Mouse (Mus musculus) MEL (cell line): ENCODE results near the gene Otud7b. TPM values are rescaled to one million over a fixed set of nuclear protein-coding genes. Genes with fewer than 3 reads are reported as not detected.
A peak's percentile ranks its signal among the peaks of the same experiment; 100 is the strongest.

ENCODE experiments used
- DNase-seq: peaks from one replicate; pipeline ENCODE4 v3.0.0; 2011; ENCODE audit warnings: low read depth, low spot score
- H3K27ac ChIP-seq: 2 replicates; pipeline ENCODE4 v1.5.1; 2012; ENCODE audit warnings: low read depth, mild to moderate bottlenecking, control low read depth, low read length, moderate library complexity; ENCODE audit not compliant: control insufficient read depth
- H3K27me3 ChIP-seq, 2 experiments: fragments of 150-350 bp in 1 of 2; sonication (generic) in 1 of 2; 2 replicates each; pipeline ENCODE4 v1.6.1; 2012; ENCODE audit warnings: low read length in 2 of 2, mild to moderate bottlenecking in 2 of 2, improper control_type of control experiment in 1 of 2, moderate library complexity in 1 of 2; ENCODE audit not compliant: insufficient read depth in 2 of 2, control insufficient read depth in 1 of 2
- H3K36me3 ChIP-seq, 2 experiments: 2 replicates each; pipeline ENCODE4 v1.6.1; 2012 to 2014; ENCODE audit warnings: low read length in 2 of 2, improper control_type of control experiment in 1 of 2, inconsistent platforms in 1 of 2, mild to moderate bottlenecking in 1 of 2; ENCODE audit not compliant: insufficient read depth in 2 of 2, control insufficient read depth in 1 of 2
- H3K4me1 ChIP-seq, 2 experiments: fragments of 150-350 bp in 1 of 2; sonication (generic) in 1 of 2; 2 replicates each; pipeline ENCODE4 v1.6.1; 2012; ENCODE audit warnings: low read length in 2 of 2, improper control_type of control experiment in 1 of 2, mild to moderate bottlenecking in 1 of 2; ENCODE audit not compliant: insufficient read depth in 2 of 2, control insufficient read depth in 1 of 2
- H3K4me3 ChIP-seq, 2 experiments: fragments of 150-350 bp in 1 of 2; sonication (generic) in 1 of 2; 2 replicates each; pipeline ENCODE4 v1.5.1; 2012; ENCODE audit warnings: low read depth in 2 of 2, low read length in 2 of 2, mild to moderate bottlenecking in 2 of 2, moderate library complexity in 2 of 2, control low read depth in 1 of 2, improper control_type of control experiment in 1 of 2; ENCODE audit not compliant: control insufficient read depth in 1 of 2, insufficient read depth in 1 of 2
- H3K79me2 ChIP-seq: 2 replicates; pipeline ENCODE4 v1.6.1; 2012; ENCODE audit warnings: mild to moderate bottlenecking, low read length, moderate library complexity; ENCODE audit not compliant: control insufficient read depth, poor library complexity, insufficient read depth
- H3K9ac ChIP-seq: 2 replicates; pipeline ENCODE4 v1.6.1; 2012; ENCODE audit warnings: low read depth, mild to moderate bottlenecking, control low read depth, low read length, moderate library complexity; ENCODE audit not compliant: control insufficient read depth, poor library complexity, severe bottlenecking
- H3K9me3 ChIP-seq: fragments of 150-350 bp; sonication (generic); replicated peaks from 2 replicates; pipeline ENCODE4 v1.6.1; 2012; ENCODE audit warnings: mild to moderate bottlenecking, low read length, improper control_type of control experiment, moderate library complexity; ENCODE audit not compliant: insufficient read depth
- BHLHE40 ChIP-seq: IDR thresholded peaks from 2 replicates; pipeline ENCODE4 v1.6.1; 2012; ENCODE audit warnings: low read depth, mild to moderate bottlenecking, inconsistent platforms, low read length, improper control_type of control experiment, borderline replicate concordance
- CHD1 ChIP-seq: IDR thresholded peaks from 2 replicates; pipeline ENCODE4 v1.6.1; 2012; ENCODE audit warnings: low read depth, mild to moderate bottlenecking, inconsistent platforms, low read length, improper control_type of control experiment
- CTCF ChIP-seq, 3 experiments: IDR thresholded peaks in 2 of 3; conservative IDR thresholded peaks in 1 of 3; 2 replicates each; pipeline ENCODE4 v1.5.1; 2011 to 2012; ENCODE audit warnings: low read length in 3 of 3, low read depth in 2 of 3, mild to moderate bottlenecking in 2 of 3, improper control_type of control experiment in 1 of 3, inconsistent platforms in 1 of 3, mixed read lengths in 1 of 3, moderate library complexity in 1 of 3; ENCODE audit not compliant: control insufficient read depth in 1 of 3, insufficient read depth in 1 of 3, poor library complexity in 1 of 3, severe bottlenecking in 1 of 3
- HCFC1 ChIP-seq: IDR thresholded peaks from 2 replicates; pipeline ENCODE4 v1.6.1; 2012; ENCODE audit warnings: low read depth, mild to moderate bottlenecking, inconsistent platforms, low read length, improper control_type of control experiment, moderate library complexity
- MAX ChIP-seq: IDR thresholded peaks from 2 replicates; pipeline ENCODE4 v1.6.1; 2011; ENCODE audit warnings: low read length, improper control_type of control experiment
- MYB ChIP-seq: IDR thresholded peaks from 2 replicates; pipeline ENCODE4 v1.6.1; 2011; ENCODE audit warnings: mild to moderate bottlenecking, low read depth, low read length, improper control_type of control experiment
- MYC ChIP-seq: IDR thresholded peaks from 2 replicates; pipeline ENCODE4 v1.6.1; 2011; ENCODE audit warnings: low read depth, mild to moderate bottlenecking, low read length, improper control_type of control experiment, moderate library complexity
- NRF1 ChIP-seq: IDR thresholded peaks from 2 replicates; pipeline ENCODE4 v1.6.1; 2014; ENCODE audit warnings: low read depth, mild to moderate bottlenecking, inconsistent platforms, low read length, improper control_type of control experiment, moderate library complexity; ENCODE audit not compliant: poor library complexity, insufficient read depth, severe bottlenecking
- POLR2AphosphoS2 ChIP-seq: IDR thresholded peaks from 2 replicates; pipeline ENCODE4 v1.6.1; 2011; ENCODE audit warnings: low read length, improper control_type of control experiment
- TBP ChIP-seq: IDR thresholded peaks from 2 replicates; pipeline ENCODE4 v1.8.0; 2011; ENCODE audit warnings: low read depth, low read length, improper control_type of control experiment
- TCF12 ChIP-seq: IDR thresholded peaks from 2 replicates; pipeline ENCODE4 v1.6.1; 2014; ENCODE audit warnings: low read depth, mild to moderate bottlenecking, inconsistent platforms, low read length, improper control_type of control experiment, moderate library complexity
- USF1 ChIP-seq: IDR thresholded peaks from 2 replicates; pipeline ENCODE4 v1.6.1; 2014; ENCODE audit warnings: low read depth, mild to moderate bottlenecking, inconsistent platforms, low read length, improper control_type of control experiment, moderate library complexity
- ZNF384 ChIP-seq: IDR thresholded peaks from 2 replicates; pipeline ENCODE4 v1.6.1; 2012; ENCODE audit warnings: low read depth, mild to moderate bottlenecking, inconsistent platforms, low read length, improper control_type of control experiment
- polyA plus RNA-seq, 2 experiments: library from polyadenylated mRNA; stranded (reverse) in 1 of 2; unstranded in 1 of 2; fragments of >175 nt in 1 of 2; fragments of >200 nt in 1 of 2; gene quantifications; 2 replicates each; pipeline versions ENCODE4 v1.2.1 to v1.2.4; 2012; ENCODE audit warnings: low replicate concordance in 2 of 2, low read depth in 1 of 2; ENCODE audit not compliant: insufficient read length in 2 of 2, insufficient read depth in 1 of 2, missing spikeins in 1 of 2
- total RNA-seq: library from RNA; depleted of rRNA; stranded (reverse); fragments of 300-350 nt; gene quantifications from 2 replicates; pipeline ENCODE4 v1.2.3, GENCODE M21; 2012

Otud7b gene
- total and polyA plus RNA-seq, 3 experiments, result 17.9 to 25.8 (median 24.4) TPM

DNA sequence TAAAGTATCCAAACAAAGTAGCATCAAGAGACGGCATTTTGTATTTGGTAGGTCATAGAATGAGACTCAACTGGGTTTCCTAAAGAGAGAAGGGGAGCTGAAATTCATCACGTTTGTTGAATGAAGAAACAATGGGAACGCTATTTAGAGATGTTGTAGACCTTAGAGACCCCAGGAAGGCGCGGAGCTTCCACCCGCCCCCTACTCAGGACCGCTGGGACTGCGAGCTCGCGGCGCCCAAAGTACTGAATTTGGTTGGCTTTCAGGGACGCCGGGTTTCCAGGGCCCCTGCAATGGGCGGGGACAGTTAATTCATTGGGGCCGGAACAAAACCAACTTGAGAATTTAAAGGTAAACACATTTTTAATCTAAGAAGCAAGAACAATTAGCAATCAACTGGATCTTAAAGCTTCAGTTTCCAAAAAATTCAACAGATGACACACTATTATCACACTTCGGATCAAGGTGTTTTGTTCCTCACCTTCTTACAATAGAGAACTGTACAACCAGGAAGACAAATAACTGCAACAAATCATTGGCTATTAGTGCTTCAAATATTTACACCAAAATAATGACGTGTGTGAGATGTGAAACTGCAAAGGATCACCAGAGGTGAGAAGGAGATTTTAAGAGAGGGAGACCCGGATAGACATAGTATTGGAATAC is 46.0 kb upstream of the Otud7b start, which contains the start of gene Vps45 (continued):
- TF ChIP-seq NRF1, result no peak
- TF ChIP-seq CHD1, result no peak
- peak; percentile 4 for TF ChIP-seq USF1
- TF ChIP-seq MAX, result peak; percentile 47
- TF ChIP-seq CTCF (IDR thresholded peaks at IDR 0.05 in 2 of 3, conservative IDR thresholded peaks at IDR 0.05 in 1 of 3; ENCODE audit: control insufficient read depth in 1 of 3, insufficient read depth in 1 of 3, low read depth in 2 of 3, low read length in 3 of 3, poor library complexity in 1 of 3, severe bottlenecking in 1 of 3), result no peak
- no peak for TF ChIP-seq ZNF384
- peak; percentile 19; the same call in 1 of the 2 replicates for TF ChIP-seq BHLHE40

DNA sequence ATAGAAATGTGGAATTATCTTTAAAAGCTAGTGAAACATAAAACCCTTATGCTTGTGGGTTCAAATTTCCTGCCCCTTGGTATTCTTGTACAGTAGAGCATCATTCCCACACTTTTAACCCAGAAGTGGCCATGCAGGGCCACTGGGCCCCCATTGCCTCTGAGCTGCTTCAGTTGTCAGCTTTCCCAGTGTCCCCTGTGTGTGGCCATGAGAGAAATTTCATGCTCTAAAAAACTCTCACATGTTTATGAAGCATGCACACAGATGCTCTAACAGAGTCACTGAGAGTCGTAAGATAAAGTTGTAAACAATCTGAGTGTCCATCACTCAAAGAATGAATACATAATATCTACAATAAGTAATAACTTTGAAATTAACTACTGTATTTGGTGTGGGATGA is 44.2 kb upstream of the Otud7b start:
- no peak overlapping the region for H3K4me3 ChIP-seq
- H3K9me3 ChIP-seq, result no peaks in the 10 kb centered on the region
- H3K27ac ChIP-seq, result no peak overlapping the region
- no peak for DNase-seq
- no peak overlapping the region for H3K9ac ChIP-seq
- H3K4me1 ChIP-seq, result peaks cover 13 to 23% of the 10 kb centered on the region in 2 experiments
- peaks cover 0 to 33% of the 10 kb centered on the region in 2 experiments; a peak in 2 of 4 replicates for H3K36me3 ChIP-seq
- no peaks in the 10 kb centered on the region for H3K27me3 ChIP-seq
- peaks cover 2% of the 10 kb centered on the region for H3K79me2 ChIP-seq
- TF ChIP-seq HCFC1 (no peak), TCF12 (no peak), POLR2AphosphoS2 (no peak), MYC (no peak), MYB (no peak)

DNA sequence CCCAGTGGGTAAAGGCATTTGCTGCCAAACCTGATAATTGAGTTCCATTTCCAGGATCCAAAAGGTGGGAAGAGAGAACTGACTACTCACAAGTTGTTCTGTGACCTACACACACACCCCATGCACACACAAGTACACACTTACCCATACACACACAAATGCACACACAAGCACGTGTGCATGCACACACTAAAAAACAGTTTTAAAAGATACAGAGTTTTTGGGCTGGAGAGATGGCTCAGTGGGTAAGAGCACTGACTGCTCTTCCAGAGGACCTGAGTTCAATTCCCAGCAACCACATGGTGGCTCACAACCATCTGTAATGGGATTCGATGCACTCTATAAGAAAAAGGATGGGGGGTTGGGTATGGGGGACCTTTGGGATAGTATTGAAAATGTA is 41.0 kb upstream of the Otud7b start:
- H3K27ac ChIP-seq, result no peak overlapping the region
- H3K27me3 ChIP-seq, result no peaks in the 10 kb centered on the region

More for the DNA sequence above, 41.0 kb upstream of the Otud7b start:
- no peaks in the 10 kb centered on the region for H3K9me3 ChIP-seq
- H3K9ac ChIP-seq, result no peak overlapping the region
- no peak overlapping the region for H3K4me3 ChIP-seq
- DNase-seq, result no peak
- peaks cover 0 to 22% of the 10 kb centered on the region in 2 experiments; a peak in 2 of 4 replicates for H3K36me3 ChIP-seq
- no peaks in the 10 kb centered on the region for H3K79me2 ChIP-seq
- TF ChIP-seq CHD1, result no peak
- peak; percentile 92 for TF ChIP-seq TBP
- TF ChIP-seq, all 39 proteins: peak for 1
- peaks cover 13 to 20% of the 10 kb centered on the region in 2 experiments for H3K4me1 ChIP-seq
